Mouse (Mus musculus): ENCODE measurements around the gene Hspa12a. TPM values are rescaled to one million over a fixed set of nuclear protein-coding genes. Genes with fewer than 3 reads are reported as not detected.

The Hspa12a gene
- 118 TPM for polyA plus RNA-seq (2015; fragmentation: Illumina TruSeq; extraction: RNeasy Lipid Tissue Mini Kit (QIAGEN cat#74804); ENCODE audit: low read depth, low replicate concordance)

GRCm38 (mm10) chr19:58942841-58943828 is at the start of gene Hspa12a, which contains the start of gene Eno4:
TSS of gene Hspa12a (minus strand) at chr19:58943654.
TSS of gene Eno4 (plus strand) at chr19:58943425.

GRCm38 (mm10) chr19:58794284-58794683 is 149.2 kb downstream of the Hspa12a start, which contains the start of gene 1700019N19Rik:
TSS of gene 1700019N19Rik (minus strand) at chr19:58794461.

GRCm38 (mm10) chr19:58759423-58759822 is 184.0 kb downstream of the Hspa12a start, which contains the start of gene Pnliprp2:
TSS of gene Pnliprp2 (plus strand) at chr19:58759719.

Other genes starting within 250 kb of the Hspa12a start
- gene Pnliprp1, start 214.8 kb downstream of the Hspa12a start, polyA plus RNA-seq (2015; fragmentation: Illumina TruSeq; extraction: RNeasy Lipid Tissue Mini Kit (QIAGEN cat#74804); ENCODE audit: low read depth, low replicate concordance): not detected
- gene Pnliprp2, start 183.9 kb downstream of the Hspa12a start, polyA plus RNA-seq (2015; fragmentation: Illumina TruSeq; extraction: RNeasy Lipid Tissue Mini Kit (QIAGEN cat#74804); ENCODE audit: low read depth, low replicate concordance): not detected
- gene 1700019N19Rik, start 149.2 kb downstream of the Hspa12a start, polyA plus RNA-seq (2015; fragmentation: Illumina TruSeq; extraction: RNeasy Lipid Tissue Mini Kit (QIAGEN cat#74804); ENCODE audit: low read depth, low replicate concordance): not detected
- 3.0 TPM for gene Eno4, start 229 bp downstream of the Hspa12a start, polyA plus RNA-seq (2015; fragmentation: Illumina TruSeq; extraction: RNeasy Lipid Tissue Mini Kit (QIAGEN cat#74804); ENCODE audit: low read depth, low replicate concordance)
- gene Shtn1, start 132.4 kb upstream of the Hspa12a start, polyA plus RNA-seq (2015; fragmentation: Illumina TruSeq; extraction: RNeasy Lipid Tissue Mini Kit (QIAGEN cat#74804); ENCODE audit: low read depth, low replicate concordance): 27.0 TPM
- gene Vax1, start 226.4 kb upstream of the Hspa12a start, polyA plus RNA-seq (2015; fragmentation: Illumina TruSeq; extraction: RNeasy Lipid Tissue Mini Kit (QIAGEN cat#74804); ENCODE audit: low read depth, low replicate concordance): 0.62 TPM

Data from brain, adult 10 weeks (tissue).